Mouse (Mus musculus) G1E (cell line): Measurements from ENCODE around the gene Il20rb. TPM values are rescaled to one million over a fixed set of nuclear protein-coding genes. Genes with fewer than 3 reads are reported as not detected.

Experiments
- ATAC-seq: 2 replicates; pipeline ENCODE4 v1.8.0; 2016; ENCODE audit warnings: mild to moderate bottlenecking; ENCODE audit not compliant: insufficient number of reproducible peaks, poor library complexity, low FRiP score, severe bottlenecking; ENCODE audit errors: extremely low read depth
- DNase-seq: peaks from one replicate; pipeline ENCODE4 v3.0.0; 2012; ENCODE audit warnings: low spot score
- H3K27me3 ChIP-seq: 2 replicates; pipeline ENCODE4 v1.6.1; 2012; ENCODE audit warnings: mild to moderate bottlenecking, low read length, inconsistent platforms; ENCODE audit not compliant: insufficient read depth
- H3K36me3 ChIP-seq: replicated peaks from 2 replicates; pipeline ENCODE3; 2012; ENCODE audit warnings: mild to moderate bottlenecking, inconsistent platforms
- H3K4me1 ChIP-seq: 2 replicates; pipeline ENCODE4 v1.6.1; 2012; ENCODE audit warnings: low read depth, low read length, inconsistent platforms, mixed read lengths; ENCODE audit not compliant: insufficient read depth
- H3K4me3 ChIP-seq: 2 replicates; pipeline ENCODE4 v1.5.1; 2012; ENCODE audit warnings: low read depth, mild to moderate bottlenecking, inconsistent platforms, low read length, moderate library complexity, mixed read lengths
- H3K9me3 ChIP-seq: replicated peaks from 2 replicates; pipeline ENCODE4 v1.6.1; 2012; ENCODE audit warnings: inconsistent platforms
- CTCF ChIP-seq: IDR thresholded peaks from 2 replicates; pipeline ENCODE4 v1.5.1; 2012; ENCODE audit warnings: low read depth, low read length, inconsistent platforms, mixed read lengths
- GATA1 ChIP-seq: IDR thresholded peaks from 2 replicates; pipeline ENCODE4 v1.6.1; 2012; ENCODE audit warnings: borderline replicate concordance, low read length, inconsistent platforms, mixed read lengths
- GATA2 ChIP-seq: IDR thresholded peaks from 2 replicates; pipeline ENCODE4 v1.6.1; 2012; ENCODE audit warnings: low read depth, low read length, inconsistent platforms, borderline replicate concordance
- POLR2AphosphoS5 ChIP-seq: IDR thresholded peaks from 2 replicates; pipeline ENCODE4 v1.6.1; 2012; ENCODE audit warnings: low read depth, low read length, inconsistent platforms; ENCODE audit not compliant: insufficient replicate concordance
- TAL1 ChIP-seq: conservative IDR thresholded peaks from 2 replicates; pipeline ENCODE4 v1.6.1; 2012; ENCODE audit warnings: low read depth, low read length, inconsistent platforms, mixed read lengths
- polyA plus RNA-seq: library from polyadenylated mRNA; stranded (reverse); fragments of >175 nt; gene quantifications from 2 replicates; pipeline ENCODE4 v1.2.3, GENCODE M21; 2012
- total RNA-seq, 2 experiments: library from RNA; stranded (forward) in 1 of 2; stranded (reverse) in 1 of 2; fragments of 200-1000 nt in 1 of 2; fragments of >200 nt in 1 of 2; fragmentation: Nextera tagmentation in 1 of 2; gene quantifications; 2 replicates each; pipeline ENCODE4 v1.2.3; 2014 to 2017

Il20rb gene
- total and polyA plus RNA-seq, 3 experiments, result 0.20 to 1.1 (median 0.71) TPM

- Histone ChIP-seq H3K36me3 (peaks cover 71% of the 10 kb centered on the region), H3K27me3 (no peaks in the 10 kb centered on the region), H3K4me1 (no peaks in the 10 kb centered on the region), H3K9me3 (no peaks in the 10 kb centered on the region), H3K4me3 (no peak overlapping the region)
- TF ChIP-seq GATA1 (no peak), CTCF (no peak), POLR2AphosphoS5 (no peak), TAL1 (no peak), GATA2 (no peak)
- DNase-seq (no peak), ATAC-seq (no peak)
Observed at GRCm38 (mm10) chr9:100468151-100468550, 18.4 kb downstream of the Il20rb start.

GRCm38 (mm10) chr9:100467653-100468052 is 18.9 kb downstream of the Il20rb start:
- Histone ChIP-seq H3K36me3 (peaks cover 66% of the 10 kb centered on the region), H3K4me1 (no peaks in the 10 kb centered on the region), H3K9me3 (no peaks in the 10 kb centered on the region), H3K4me3 (no peak overlapping the region), H3K27me3 (no peaks in the 10 kb centered on the region)
- no peak for TF ChIP-seq GATA1
- no peak for TF ChIP-seq CTCF
- TF ChIP-seq TAL1, result no peak
- TF ChIP-seq GATA2, result no peak
- no peak for TF ChIP-seq POLR2AphosphoS5
- ATAC-seq, result no peak
- no peak for DNase-seq

DNA sequence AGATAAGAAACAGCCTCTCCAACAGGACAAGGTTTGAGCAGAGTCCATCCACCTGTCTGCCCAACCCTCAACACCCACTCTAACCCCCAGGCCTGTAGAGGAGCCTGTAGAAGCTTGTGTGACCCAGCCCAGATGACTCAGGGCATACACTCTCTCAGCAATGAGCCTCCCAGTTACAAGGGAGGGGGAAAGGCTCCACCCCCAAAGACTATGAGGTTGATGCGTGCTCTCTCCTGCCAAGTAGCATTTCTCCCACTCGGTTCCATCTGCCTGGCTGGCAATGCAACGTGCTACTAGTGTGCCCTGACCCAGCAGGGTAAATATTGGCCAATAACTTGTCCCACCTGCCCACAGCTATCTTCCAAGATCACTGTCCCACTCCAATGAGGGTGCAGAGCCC is 19.8 kb downstream of the Il20rb start:
- peaks cover 67% of the 10 kb centered on the region for H3K36me3 ChIP-seq
- DNase-seq, result no peak
- no peak overlapping the region for H3K4me3 ChIP-seq
- no peaks in the 10 kb centered on the region for H3K4me1 ChIP-seq
- H3K27me3 ChIP-seq, result no peaks in the 10 kb centered on the region
- TF ChIP-seq CTCF (no peak), POLR2AphosphoS5 (no peak), TAL1 (no peak), GATA1 (no peak), GATA2 (no peak)
- ATAC-seq, result no peak
- no peaks in the 10 kb centered on the region for H3K9me3 ChIP-seq

GRCm38 (mm10) chr9:100465988-100466387 is 20.6 kb downstream of the Il20rb start:
- TF ChIP-seq CTCF (no peak), POLR2AphosphoS5 (no peak), TAL1 (no peak), GATA1 (no peak), GATA2 (no peak)
- Histone ChIP-seq H3K9me3 (no peaks in the 10 kb centered on the region), H3K4me1 (no peaks in the 10 kb centered on the region), H3K27me3 (no peaks in the 10 kb centered on the region), H3K4me3 (no peak overlapping the region), H3K36me3 (peaks cover 67% of the 10 kb centered on the region)
- DNase-seq, result no peak
- ATAC-seq, result no peak

- H3K36me3 ChIP-seq, result peaks cover 70% of the 10 kb centered on the region
- TF ChIP-seq POLR2AphosphoS5, result no peak
- TF ChIP-seq GATA1, result no peak
- no peak for TF ChIP-seq TAL1
- TF ChIP-seq CTCF, result no peak
- TF ChIP-seq GATA2, result no peak
- no peaks in the 10 kb centered on the region for H3K27me3 ChIP-seq
- H3K4me1 ChIP-seq, result no peaks in the 10 kb centered on the region
- DNase-seq (no peak), ATAC-seq (no peak)
- H3K9me3 ChIP-seq, result no peaks in the 10 kb centered on the region
- H3K4me3 ChIP-seq, result no peak overlapping the region
Observed at GRCm38 (mm10) chr9:100465380-100465779, 21.2 kb downstream of the Il20rb start.

DNA sequence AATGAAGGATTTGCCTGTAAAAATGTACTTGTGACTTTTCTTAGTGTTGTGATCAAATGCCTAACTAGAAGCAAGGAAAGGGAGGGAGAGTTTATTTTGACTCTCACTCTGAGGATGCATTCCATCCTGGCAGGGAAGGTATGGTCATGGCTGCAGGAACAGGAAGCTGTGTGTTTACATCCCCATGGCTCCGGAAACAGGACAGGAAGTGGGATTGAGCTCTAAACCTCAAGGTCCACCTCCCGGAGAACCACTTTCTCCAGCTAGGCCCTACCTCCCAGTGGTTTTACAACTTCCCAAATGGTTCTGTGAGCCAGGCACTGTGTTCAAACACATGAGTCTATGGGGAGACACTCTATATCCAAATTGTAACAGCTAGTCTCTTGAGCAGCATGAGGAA is 22.8 kb downstream of the Il20rb start:
- H3K4me3 ChIP-seq, result no peak overlapping the region
- ATAC-seq, result no peak

More for the DNA sequence above, 22.8 kb downstream of the Il20rb start:
- no peak for DNase-seq
- Histone ChIP-seq H3K9me3 (no peaks in the 10 kb centered on the region), H3K4me1 (no peaks in the 10 kb centered on the region), H3K27me3 (no peaks in the 10 kb centered on the region), H3K36me3 (peaks cover 72% of the 10 kb centered on the region)
- TF ChIP-seq TAL1 (no peak), POLR2AphosphoS5 (no peak), CTCF (no peak), GATA2 (no peak), GATA1 (no peak)
